Comparison of ENCODE assay signal across 8 mouse cellular contexts in genomic region chr8:122577116-122577515, GRCm38 (mm10). TPM values are rescaled to one million over a fixed set of nuclear protein-coding genes. Genes with fewer than 3 reads are reported as not detected.
DNase-seq lines count a peak whose midpoint lies in the region; ATAC-seq and TF ChIP-seq lines count a peak whose summit lies in the region.

No protein-coding gene starts in this region.

- intact Hi-C loops in heart, postnatal 14 days (cut with DNase I): no loop called here

- H3K27ac ChIP-seq in heart, postnatal 0 days (ENCODE audit: low read depth): no peak overlapping the region
- peak overlapping the region; percentile 83 for H3K27ac ChIP-seq in embryonic facial prominence, embryonic 12.5 days
- peak overlapping the region; percentile 76 for H3K27ac ChIP-seq in hindbrain, embryonic 16.5 days (ENCODE audit: low read depth, low read length)
- peak overlapping the region; percentile 75 for H3K27ac ChIP-seq in midbrain, embryonic 15.5 days

- peaks cover 20% of the 10 kb centered on the region for H3K4me1 ChIP-seq in heart, postnatal 0 days (ENCODE audit: control insufficient read depth, insufficient read depth)
- H3K4me1 ChIP-seq in embryonic facial prominence, embryonic 12.5 days: peaks cover 41% of the 10 kb centered on the region
- peaks cover 23% of the 10 kb centered on the region for H3K4me1 ChIP-seq in hindbrain, embryonic 16.5 days (ENCODE audit: control insufficient read depth, insufficient read depth, low read depth, low read length)
- H3K4me1 ChIP-seq in midbrain, embryonic 15.5 days: peaks cover 33% of the 10 kb centered on the region

- no peak for TF ChIP-seq EP300 in heart, postnatal 0 days (IDR thresholded peaks at IDR 0.05; ENCODE audit: low read depth)

- H3K9ac ChIP-seq in heart, postnatal 0 days (replicated peaks; ENCODE audit: low read depth, low read length): no peak overlapping the region
- no peak overlapping the region for H3K9ac ChIP-seq in embryonic facial prominence, embryonic 12.5 days
- H3K9ac ChIP-seq in hindbrain, embryonic 16.5 days (ENCODE audit: low read depth, low read length): peak overlapping the region; percentile 78
- peak overlapping the region; percentile 83 for H3K9ac ChIP-seq in midbrain, embryonic 15.5 days

- H3K4me3 ChIP-seq in heart, postnatal 0 days (ENCODE audit: low read depth, low read length): peak overlapping the region; percentile 68
- peak overlapping the region; percentile 71 for H3K4me3 ChIP-seq in embryonic facial prominence, embryonic 12.5 days
- H3K4me3 ChIP-seq in hindbrain, embryonic 16.5 days (ENCODE audit: low read length): peak overlapping the region; percentile 64
- H3K4me3 ChIP-seq in midbrain, embryonic 15.5 days: peak overlapping the region; percentile 63

- H3K9me3 ChIP-seq in heart, postnatal 0 days (replicated peaks; ENCODE audit: control insufficient read depth, low read length): no peaks in the 10 kb centered on the region
- no peaks in the 10 kb centered on the region for H3K9me3 ChIP-seq in embryonic facial prominence, embryonic 12.5 days
- no peaks in the 10 kb centered on the region for H3K9me3 ChIP-seq in hindbrain, embryonic 16.5 days (ENCODE audit: control insufficient read depth, low read length)
- H3K9me3 ChIP-seq in midbrain, embryonic 15.5 days: no peaks in the 10 kb centered on the region

- WGBS in heart, postnatal 0 days: 54% methylated on average over 10 of the region's 10 CpGs
- 39% methylated on average over 10 of the region's 10 CpGs for WGBS in embryonic facial prominence, embryonic 12.5 days
- WGBS in hindbrain, embryonic 16.5 days: 44% methylated on average over 10 of the region's 10 CpGs
- 41% methylated on average over 10 of the region's 10 CpGs for WGBS in midbrain, embryonic 15.5 days

- no peak for DNase-seq in heart, postnatal 0 days (ENCODE audit: low spot score)
- DNase-seq in heart, postnatal 14 days: no peak
- no peak for DNase-seq in thymus, postnatal 4 days
- DNase-seq in thymus, postnatal 36 days: no peak
- no peak for DNase-seq in testis, postnatal 14 days (ENCODE audit: low spot score)

- no peaks in the 10 kb centered on the region for H3K27me3 ChIP-seq in heart, postnatal 0 days (ENCODE audit: control insufficient read depth, insufficient read depth, low read length)
- H3K27me3 ChIP-seq in embryonic facial prominence, embryonic 12.5 days: no peaks in the 10 kb centered on the region
- no peaks in the 10 kb centered on the region for H3K27me3 ChIP-seq in hindbrain, embryonic 16.5 days (replicated peaks; ENCODE audit: control insufficient read depth, insufficient read depth, low read length)
- H3K27me3 ChIP-seq in midbrain, embryonic 15.5 days (replicated peaks): no peaks in the 10 kb centered on the region

- H3K4me2 ChIP-seq in heart, postnatal 0 days (ENCODE audit: low read depth, low read length): peak overlapping the region; percentile 83
- H3K4me2 ChIP-seq in embryonic facial prominence, embryonic 12.5 days (replicated peaks): peak overlapping the region; percentile 85
- H3K4me2 ChIP-seq in hindbrain, embryonic 16.5 days (ENCODE audit: low read length): peak overlapping the region; percentile 64
- peak overlapping the region; percentile 87 for H3K4me2 ChIP-seq in midbrain, embryonic 15.5 days

- TF ChIP-seq CTCF in heart, postnatal 0 days (IDR thresholded peaks at IDR 0.05; ENCODE audit: low read depth): no peak

- ATAC-seq in heart, postnatal 0 days (ENCODE audit: insufficient read depth, low read depth): 0 out of 2 replicates have a peak, but pooled peaks have one; percentile 1
- ATAC-seq in embryonic facial prominence, embryonic 12.5 days (ENCODE audit: insufficient number of reproducible peaks, insufficient read depth, low FRiP score, low TSS enrichment): 0 out of 2 replicates have a peak, but pooled peaks have one; percentile 44
- ATAC-seq in hindbrain, embryonic 16.5 days: peak; percentile 15
- peak; percentile 55 for ATAC-seq in midbrain, embryonic 15.5 days (replicated peaks)

- peaks cover 7% of the 10 kb centered on the region for H3K36me3 ChIP-seq in heart, postnatal 0 days (replicated peaks; ENCODE audit: control insufficient read depth, insufficient read depth, low read length)
- H3K36me3 ChIP-seq in embryonic facial prominence, embryonic 12.5 days: peaks cover 29% of the 10 kb centered on the region
- H3K36me3 ChIP-seq in hindbrain, embryonic 16.5 days (ENCODE audit: control insufficient read depth, insufficient read depth, low read length): peaks cover 8% of the 10 kb centered on the region; the same call in 1 of the 2 replicates
- no peaks in the 10 kb centered on the region for H3K36me3 ChIP-seq in midbrain, embryonic 15.5 days (replicated peaks)

RNA-seq across cellular contexts. Expression of gene Aprt, which starts 0.4 kb away (rescaled TPM):
- 106 and 112 TPM in 2 replicates for total RNA-seq in heart, postnatal 0 days (2014; rRNA removed; ENCODE audit: low replicate concordance)
- 104 and 119 TPM in 2 replicates for polyA plus RNA-seq in heart, postnatal 0 days (2015; fragmentation: Nextera tagmentation; extraction: Ambion mirVana)
- total RNA-seq in heart, postnatal 14 days (2021): 10 to 100 TPM; 32.7 to 34.5 TPM
- polyA plus RNA-seq in embryonic facial prominence, embryonic 12.5 days (2016; fragmentation: Nextera tagmentation; extraction: Ambion mirVana): 289 and 298 TPM in 2 replicates
- polyA plus RNA-seq in hindbrain, embryonic 16.5 days (2015; fragmentation: Nextera tagmentation; extraction: Ambion mirVana): 202 and 203 TPM in 2 replicates
- 166 and 173 TPM in 2 replicates for polyA plus RNA-seq in midbrain, embryonic 15.5 days (2015; fragmentation: Nextera tagmentation; extraction: Ambion mirVana)

RNA-seq across cellular contexts. Expression of gene Cdt1, which starts 9.3 kb away (rescaled TPM):
- total RNA-seq in heart, postnatal 0 days (2014; rRNA removed; ENCODE audit: low replicate concordance): 27.5 and 52.3 TPM in 2 replicates
- polyA plus RNA-seq in heart, postnatal 0 days (2015; fragmentation: Nextera tagmentation; extraction: Ambion mirVana): 9.9 and 10.0 TPM in 2 replicates
- 1 to 10 TPM; 3.6 to 4.6 TPM for total RNA-seq in heart, postnatal 14 days (2021)
- 41.2 and 41.6 TPM in 2 replicates for polyA plus RNA-seq in embryonic facial prominence, embryonic 12.5 days (2016; fragmentation: Nextera tagmentation; extraction: Ambion mirVana)
- polyA plus RNA-seq in hindbrain, embryonic 16.5 days (2015; fragmentation: Nextera tagmentation; extraction: Ambion mirVana): 8.0 and 11.4 TPM in 2 replicates
- polyA plus RNA-seq in midbrain, embryonic 15.5 days (2015; fragmentation: Nextera tagmentation; extraction: Ambion mirVana): 7.0 and 8.2 TPM in 2 replicates

RNA-seq across cellular contexts. Expression of gene Piezo1, which starts 26.0 kb away (rescaled TPM):
- 87.0 and 92.7 TPM in 2 replicates for total RNA-seq in heart, postnatal 0 days (2014; rRNA removed; ENCODE audit: low replicate concordance)
- polyA plus RNA-seq in heart, postnatal 0 days (2015; fragmentation: Nextera tagmentation; extraction: Ambion mirVana): 8.0 and 10.1 TPM in 2 replicates
- 10 to 100 TPM; 27.2 to 30.2 TPM for total RNA-seq in heart, postnatal 14 days (2021)
- polyA plus RNA-seq in embryonic facial prominence, embryonic 12.5 days (2016; fragmentation: Nextera tagmentation; extraction: Ambion mirVana): 11.6 and 16.7 TPM in 2 replicates
- polyA plus RNA-seq in hindbrain, embryonic 16.5 days (2015; fragmentation: Nextera tagmentation; extraction: Ambion mirVana): 1.7 and 3.5 TPM in 2 replicates
- 2.7 and 3.3 TPM in 2 replicates for polyA plus RNA-seq in midbrain, embryonic 15.5 days (2015; fragmentation: Nextera tagmentation; extraction: Ambion mirVana)

RNA-seq across cellular contexts. Expression of gene Galns, which starts 34.1 kb away (rescaled TPM):
- total RNA-seq in heart, postnatal 0 days (2014; rRNA removed; ENCODE audit: low replicate concordance): 11.6 and 16.1 TPM in 2 replicates
- 5.7 and 7.2 TPM in 2 replicates for polyA plus RNA-seq in heart, postnatal 0 days (2015; fragmentation: Nextera tagmentation; extraction: Ambion mirVana)
- 1 to 10 TPM; 3.5 to 4.1 TPM for total RNA-seq in heart, postnatal 14 days (2021)
- 7.1 and 7.4 TPM in 2 replicates for polyA plus RNA-seq in embryonic facial prominence, embryonic 12.5 days (2016; fragmentation: Nextera tagmentation; extraction: Ambion mirVana)
- 8.7 TPM in 2 replicates for polyA plus RNA-seq in hindbrain, embryonic 16.5 days (2015; fragmentation: Nextera tagmentation; extraction: Ambion mirVana)
- 7.2 and 9.0 TPM in 2 replicates for polyA plus RNA-seq in midbrain, embryonic 15.5 days (2015; fragmentation: Nextera tagmentation; extraction: Ambion mirVana)

RNA-seq across cellular contexts. Expression of gene Trappc2l, which starts 34.3 kb away (rescaled TPM):
- 3.1 and 5.2 TPM in 2 replicates for total RNA-seq in heart, postnatal 0 days (2014; rRNA removed; ENCODE audit: low replicate concordance)
- polyA plus RNA-seq in heart, postnatal 0 days (2015; fragmentation: Nextera tagmentation; extraction: Ambion mirVana): 68.8 and 70.9 TPM in 2 replicates
- 10 to 100 TPM; 45.9 to 57.2 TPM for total RNA-seq in heart, postnatal 14 days (2021)
- 46.3 and 56.3 TPM in 2 replicates for polyA plus RNA-seq in embryonic facial prominence, embryonic 12.5 days (2016; fragmentation: Nextera tagmentation; extraction: Ambion mirVana)
- 109 and 110 TPM in 2 replicates for polyA plus RNA-seq in hindbrain, embryonic 16.5 days (2015; fragmentation: Nextera tagmentation; extraction: Ambion mirVana)
- polyA plus RNA-seq in midbrain, embryonic 15.5 days (2015; fragmentation: Nextera tagmentation; extraction: Ambion mirVana): 120 and 126 TPM in 2 replicates

Comparison
In these comparisons a context has a peak if more than half of its experiments do, and no peak if none do; other contexts are left out.
1. ATAC-seq: peak in every context shown above with its lines; median percentile 55 in midbrain, embryonic 15.5 days; 44 in embryonic facial prominence, embryonic 12.5 days; 15 in hindbrain, embryonic 16.5 days; 1 in heart, postnatal 0 days.
2. H3K9ac ChIP-seq: peak in hindbrain, embryonic 16.5 days (single experiment) and midbrain, embryonic 15.5 days (single experiment); none in heart, postnatal 0 days (single experiment) and embryonic facial prominence, embryonic 12.5 days (single experiment).
3. Peak in every context shown above with its lines, with median percentiles within 50 percentile points of each other: H3K4me2 ChIP-seq and H3K4me3 ChIP-seq.